ENCODE assay signal across 19 mouse cellular contexts in the genomic region with DNA sequence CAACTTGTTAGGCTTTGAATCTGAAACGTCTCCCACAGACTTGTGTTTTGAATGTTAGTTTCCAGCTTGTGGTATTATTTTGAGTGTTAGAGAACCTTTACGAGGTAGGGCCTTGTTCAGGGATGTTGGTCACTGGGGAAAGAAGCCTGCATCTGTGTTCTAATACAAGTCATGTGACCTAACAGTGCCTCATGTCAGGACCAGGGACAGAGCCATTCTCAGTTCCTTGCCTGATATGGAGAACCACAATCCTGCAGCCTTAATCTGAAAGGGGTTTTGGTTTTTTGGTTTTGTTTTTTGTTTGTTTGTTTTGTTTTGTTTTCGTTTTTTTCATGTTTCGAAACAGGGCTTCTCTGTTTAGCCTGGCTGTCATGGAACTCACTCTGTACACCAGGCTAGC.
A peak's percentile ranks its signal among the peaks of the same experiment; 100 is the strongest.
DNase-seq lines count a peak whose midpoint lies in the region; ATAC-seq and TF ChIP-seq lines count a peak whose summit lies in the region.
"Had no signal": no experiment of that assay in that cellular context is flagged by ENCODE, and none has a peak within 500 bp of the region (broad histone marks: within the 10 kb centered on the region; RNA-seq: fewer than 3 reads in every experiment).

No protein-coding gene starts in this region.

- TF ChIP-seq EP300 in MEL (IDR thresholded peaks at IDR 0.05; ENCODE audit: low read depth in 1 of 2, low read length in 2 of 2), result no peak

- H3K27me3 ChIP-seq in embryonic facial prominence, embryonic 11.5 days (ENCODE audit: control insufficient read depth, insufficient read depth, low read length), result no peaks in the 10 kb centered on the region
- H3K27me3 ChIP-seq in embryonic facial prominence, embryonic 10.5 days (replicated peaks; ENCODE audit: low read depth, poor library complexity, severe bottlenecking), result no peaks in the 10 kb centered on the region
- H3K27me3 ChIP-seq in MEL (ENCODE audit: control insufficient read depth in 1 of 2, insufficient read depth in 2 of 2, low read length in 2 of 2), result no peaks in the 10 kb centered on the region
- H3K27me3 ChIP-seq in hindbrain, embryonic 14.5 days (ENCODE audit: control insufficient read depth, insufficient read depth, low read length), result no peaks in the 10 kb centered on the region
- no peaks in the 10 kb centered on the region for H3K27me3 ChIP-seq in hindbrain, embryonic 16.5 days (replicated peaks; ENCODE audit: control insufficient read depth, insufficient read depth, low read length)
- H3K27me3 ChIP-seq: forebrain, embryonic 13.5 days; liver, embryonic 13.5 days; lung, embryonic 15.5 days had no signal

- ATAC-seq in embryonic facial prominence, embryonic 11.5 days (replicated peaks; ENCODE audit: insufficient number of reproducible peaks, low FRiP score, low TSS enrichment, low read depth), result no peak
- no peak for ATAC-seq in hindbrain, embryonic 14.5 days (ENCODE audit: low FRiP score)
- ATAC-seq in hindbrain, embryonic 16.5 days, result no peak
- ATAC-seq: forebrain, embryonic 13.5 days; inflammation-experienced regulatory T-cells, adult 6 months had no signal

- H3K36me3 ChIP-seq in embryonic facial prominence, embryonic 11.5 days (replicated peaks; ENCODE audit: control insufficient read depth, insufficient read depth, low read depth, low read length), result no peaks in the 10 kb centered on the region
- no peaks in the 10 kb centered on the region for H3K36me3 ChIP-seq in embryonic facial prominence, embryonic 10.5 days (replicated peaks)
- no peaks in the 10 kb centered on the region for H3K36me3 ChIP-seq in MEL (ENCODE audit: control insufficient read depth in 1 of 2, insufficient read depth in 2 of 2, low read length in 2 of 2)
- no peaks in the 10 kb centered on the region for H3K36me3 ChIP-seq in hindbrain, embryonic 14.5 days (replicated peaks; ENCODE audit: control insufficient read depth, insufficient read depth)
- no peaks in the 10 kb centered on the region for H3K36me3 ChIP-seq in hindbrain, embryonic 16.5 days (ENCODE audit: control insufficient read depth, insufficient read depth, low read length)
- H3K36me3 ChIP-seq: hindbrain, embryonic 10.5 days; liver, embryonic 13.5 days; lung, embryonic 15.5 days had no signal

- H3K79me2 ChIP-seq in MEL (ENCODE audit: control insufficient read depth, insufficient read depth, low read length, poor library complexity), result no peaks in the 10 kb centered on the region

- peak; percentile 42 for DNase-seq in embryonic facial prominence, embryonic 11.5 days (ENCODE audit: low spot score)
- no peak for DNase-seq in embryonic facial prominence, embryonic 10.5 days (ENCODE audit: low spot score)
- peak; percentile 42 for DNase-seq in 3T3-L1 (ENCODE audit: low read depth, low spot score)
- peak; percentile 23 for DNase-seq in MEL (ENCODE audit: low read depth, low spot score)
- peak; percentile 8 for DNase-seq in embryo, embryonic 11.5 days (ENCODE audit: low read depth, low spot score)
- DNase-seq in hindbrain, embryonic 14.5 days (ENCODE audit: low spot score), result no peak
- no peak for DNase-seq in thymus, postnatal 4 days
- DNase-seq: cerebellum, adult 9-11 months; gastrocnemius, postnatal 36 days; left cerebral cortex, postnatal 4 days; liver, embryonic 13.5 days had no signal

- H3K4me1 ChIP-seq in embryonic facial prominence, embryonic 11.5 days (ENCODE audit: control insufficient read depth, insufficient read depth, low read length), result no peaks in the 10 kb centered on the region
- no peaks in the 10 kb centered on the region for H3K4me1 ChIP-seq in embryonic facial prominence, embryonic 10.5 days
- H3K4me1 ChIP-seq in MEL (ENCODE audit: control insufficient read depth in 1 of 2, insufficient read depth in 2 of 2, low read length in 2 of 2), result no peaks in the 10 kb centered on the region
- H3K4me1 ChIP-seq in hindbrain, embryonic 14.5 days (replicated peaks; ENCODE audit: control insufficient read depth, insufficient read depth, low read length), result no peaks in the 10 kb centered on the region
- no peaks in the 10 kb centered on the region for H3K4me1 ChIP-seq in hindbrain, embryonic 16.5 days (ENCODE audit: control insufficient read depth, insufficient read depth, low read depth, low read length)
- H3K4me1 ChIP-seq: forebrain, embryonic 13.5 days; hindbrain, embryonic 10.5 days; liver, embryonic 13.5 days; lung, embryonic 15.5 days had no signal

- no peak overlapping the region for H3K4me2 ChIP-seq in embryonic facial prominence, embryonic 11.5 days (ENCODE audit: low read depth, low read length)
- H3K4me2 ChIP-seq in hindbrain, embryonic 14.5 days (replicated peaks), result no peak overlapping the region
- H3K4me2 ChIP-seq in hindbrain, embryonic 16.5 days (ENCODE audit: low read length), result no peak overlapping the region
- H3K4me2 ChIP-seq: forebrain, embryonic 13.5 days; liver, embryonic 13.5 days; lung, embryonic 15.5 days; midbrain, embryonic 11.5 days had no signal

- WGBS in embryonic facial prominence, embryonic 11.5 days, result 75% methylated on average over 4 of the region's 4 CpGs
- WGBS in embryonic facial prominence, embryonic 10.5 days, result 77% methylated on average over 4 of the region's 4 CpGs
- 71% methylated on average over 4 of the region's 4 CpGs for WGBS in hindbrain, embryonic 14.5 days
- WGBS in hindbrain, embryonic 16.5 days, result 80% methylated on average over 4 of the region's 4 CpGs

- H3K9ac ChIP-seq in embryonic facial prominence, embryonic 11.5 days (replicated peaks; ENCODE audit: low read length), result no peak overlapping the region
- no peak overlapping the region for H3K9ac ChIP-seq in MEL (ENCODE audit: control insufficient read depth, low read depth, low read length, poor library complexity, severe bottlenecking)
- H3K9ac ChIP-seq in hindbrain, embryonic 14.5 days, result no peak overlapping the region
- H3K9ac ChIP-seq in hindbrain, embryonic 16.5 days (ENCODE audit: low read depth, low read length), result no peak overlapping the region
- H3K9ac ChIP-seq: forebrain, embryonic 13.5 days; liver, embryonic 13.5 days; lung, embryonic 15.5 days had no signal

- no peak for TF ChIP-seq CTCF in MEL (IDR thresholded peaks at IDR 0.05 in 2 of 3, conservative IDR thresholded peaks at IDR 0.05 in 1 of 3; ENCODE audit: control insufficient read depth in 1 of 3, insufficient read depth in 1 of 3, low read depth in 2 of 3, low read length in 3 of 3, poor library complexity in 1 of 3, severe bottlenecking in 1 of 3)

- no peak for TF ChIP-seq RAD21 in MEL (IDR thresholded peaks at IDR 0.05; ENCODE audit: low read depth, low read length)

- no peak overlapping the region for H3K27ac ChIP-seq in embryonic facial prominence, embryonic 11.5 days (replicated peaks; ENCODE audit: low read depth, low read length)
- no peak overlapping the region for H3K27ac ChIP-seq in embryonic facial prominence, embryonic 10.5 days (replicated peaks)
- no peak overlapping the region for H3K27ac ChIP-seq in MEL (ENCODE audit: control insufficient read depth, low read depth, low read length)
- H3K27ac ChIP-seq in hindbrain, embryonic 14.5 days, result no peak overlapping the region
- no peak overlapping the region for H3K27ac ChIP-seq in hindbrain, embryonic 16.5 days (ENCODE audit: low read depth, low read length)
- H3K27ac ChIP-seq: forebrain, embryonic 13.5 days; hindbrain, embryonic 10.5 days; left cerebral cortex, adult 2 months; liver, embryonic 13.5 days; lung, embryonic 15.5 days had no signal

- no peaks in the 10 kb centered on the region for H3K9me3 ChIP-seq in embryonic facial prominence, embryonic 11.5 days (replicated peaks; ENCODE audit: control insufficient read depth, low read length)
- H3K9me3 ChIP-seq in embryonic facial prominence, embryonic 10.5 days, result no peaks in the 10 kb centered on the region
- no peaks in the 10 kb centered on the region for H3K9me3 ChIP-seq in MEL (replicated peaks; ENCODE audit: insufficient read depth, low read length)
- H3K9me3 ChIP-seq in hindbrain, embryonic 14.5 days (ENCODE audit: control insufficient read depth, low read length), result no peaks in the 10 kb centered on the region
- H3K9me3 ChIP-seq in hindbrain, embryonic 16.5 days (ENCODE audit: control insufficient read depth, low read length), result no peaks in the 10 kb centered on the region
- H3K9me3 ChIP-seq: forebrain, embryonic 13.5 days; hindbrain, embryonic 10.5 days; liver, embryonic 13.5 days; lung, embryonic 15.5 days had no signal

- no peak for TF ChIP-seq POLR2A in MEL (IDR thresholded peaks at IDR 0.05; ENCODE audit: control insufficient read depth in 1 of 2, insufficient read depth in 1 of 2, low read depth in 1 of 2, low read length in 2 of 2, poor library complexity in 1 of 2)

- no peak overlapping the region for H3K4me3 ChIP-seq in embryonic facial prominence, embryonic 11.5 days (ENCODE audit: low read depth, low read length)
- H3K4me3 ChIP-seq in embryonic facial prominence, embryonic 10.5 days, result no peak overlapping the region
- no peak overlapping the region for H3K4me3 ChIP-seq in MEL (ENCODE audit: control insufficient read depth in 1 of 2, insufficient read depth in 1 of 2, low read depth in 2 of 2, low read length in 2 of 2)
- H3K4me3 ChIP-seq in hindbrain, embryonic 14.5 days (replicated peaks; ENCODE audit: low read length), result no peak overlapping the region
- H3K4me3 ChIP-seq in hindbrain, embryonic 16.5 days (ENCODE audit: low read length), result no peak overlapping the region
- H3K4me3 ChIP-seq: erythroblast, embryonic 14.5 days; forebrain, embryonic 13.5 days; hindbrain, embryonic 10.5 days; left cerebral cortex, adult 2 months; liver, embryonic 13.5 days; lung, embryonic 15.5 days had no signal

TF ChIP-seq in MEL, 35 proteins besides CTCF, POLR2A, EP300 and RAD21:
- TF ChIP-seq NRF1 (IDR thresholded peaks at IDR 0.05; ENCODE audit: insufficient read depth, low read depth, low read length, poor library complexity, severe bottlenecking) (no peak), SIN3A (IDR thresholded peaks at IDR 0.05; ENCODE audit: low read length) (no peak), CHD2 (IDR thresholded peaks at IDR 0.05; ENCODE audit: low read length) (no peak), ELF1 (IDR thresholded peaks at IDR 0.05; ENCODE audit: low read depth, low read length) (no peak), USF1 (IDR thresholded peaks at IDR 0.05; ENCODE audit: low read depth, low read length) (peak; percentile 74)

Comparison
In these comparisons a context has a peak if more than half of its experiments do, and no peak if none do; other contexts are left out.
1. DNase-seq: peak in embryonic facial prominence, embryonic 11.5 days (single experiment), 3T3-L1 (single experiment), MEL (single experiment) and embryo, embryonic 11.5 days (single experiment); none in embryonic facial prominence, embryonic 10.5 days (single experiment), hindbrain, embryonic 14.5 days (single experiment) and thymus, postnatal 4 days (single experiment).